ENCODE assay signal across 32 mouse cellular contexts in genomic region chr15:16555173-16555572, GRCm38 (mm10).
"Had no signal": no experiment of that assay in that cellular context is flagged by ENCODE, and none has a peak within 500 bp of the region (broad histone marks: within the 10 kb centered on the region; RNA-seq: fewer than 3 reads in every experiment).

No protein-coding gene starts in this region.

- H3K36me3 ChIP-seq: limb, embryonic 10.5 days; limb, embryonic 12.5 days; limb, embryonic 13.5 days; limb, embryonic 15.5 days; liver, embryonic 12.5 days; liver, embryonic 13.5 days; liver, embryonic 15.5 days; lung, embryonic 15.5 days; midbrain, embryonic 10.5 days; midbrain, embryonic 12.5 days; midbrain, embryonic 13.5 days; midbrain, embryonic 15.5 days; neural tube, embryonic 12.5 days had no signal

- H3K4me3 ChIP-seq: limb, embryonic 10.5 days; limb, embryonic 12.5 days; limb, embryonic 13.5 days; limb, embryonic 15.5 days; liver, embryonic 12.5 days; liver, embryonic 13.5 days; liver, embryonic 15.5 days; lung, embryonic 15.5 days; megakaryocyte, embryonic 14.5 days; midbrain, embryonic 10.5 days; midbrain, embryonic 12.5 days; midbrain, embryonic 13.5 days; midbrain, embryonic 15.5 days; myocyte; neural tube, embryonic 12.5 days had no signal

- DNase-seq: left cerebral cortex, postnatal 4 days; liver; liver, embryonic 13.5 days; liver, postnatal 0 days; lung, adult 18-20 months; lung, adult 2 months; lung, embryonic 14.5 days; lung, postnatal 10 days; lung, postnatal 14 days; lung, postnatal 36 days; lung, postnatal 4 days; midbrain, embryonic 14.5 days had no signal

- H3K27ac ChIP-seq: limb, embryonic 10.5 days; limb, embryonic 12.5 days; limb, embryonic 13.5 days; limb, embryonic 15.5 days; liver, embryonic 12.5 days; liver, embryonic 13.5 days; liver, embryonic 14.5 days; liver, embryonic 15.5 days; lung, embryonic 15.5 days; macrophage; midbrain, embryonic 10.5 days; midbrain, embryonic 12.5 days; midbrain, embryonic 13.5 days; midbrain, embryonic 15.5 days; neural tube, embryonic 12.5 days had no signal

- H3K4me2 ChIP-seq: limb, embryonic 12.5 days; limb, embryonic 13.5 days; limb, embryonic 15.5 days; liver, embryonic 11.5 days; liver, embryonic 12.5 days; liver, embryonic 13.5 days; liver, embryonic 15.5 days; lung, embryonic 14.5 days; lung, embryonic 15.5 days; midbrain, embryonic 11.5 days; midbrain, embryonic 12.5 days; midbrain, embryonic 13.5 days; midbrain, embryonic 15.5 days; neural tube, embryonic 12.5 days had no signal

- ATAC-seq: liver, embryonic 12.5 days; liver, postnatal 0 days; lung, postnatal 0 days; midbrain, embryonic 13.5 days; midbrain, embryonic 15.5 days; midbrain, embryonic 16.5 days had no signal

- H3K4me1 ChIP-seq: limb, embryonic 10.5 days; limb, embryonic 12.5 days; limb, embryonic 13.5 days; limb, embryonic 15.5 days; liver, embryonic 12.5 days; liver, embryonic 13.5 days; liver, embryonic 15.5 days; lung, embryonic 15.5 days; megakaryocyte, embryonic 14.5 days; midbrain, embryonic 12.5 days; midbrain, embryonic 15.5 days; neural tube, embryonic 12.5 days had no signal

- H3K9me3 ChIP-seq: limb, embryonic 10.5 days; limb, embryonic 12.5 days; limb, embryonic 13.5 days; limb, embryonic 15.5 days; liver, embryonic 12.5 days; liver, embryonic 13.5 days; liver, embryonic 15.5 days; lung, embryonic 15.5 days; megakaryocyte, embryonic 14.5 days; midbrain, embryonic 10.5 days; midbrain, embryonic 12.5 days; midbrain, embryonic 13.5 days; midbrain, embryonic 15.5 days; neural tube, embryonic 12.5 days had no signal

- H3K27me3 ChIP-seq: limb, embryonic 12.5 days; limb, embryonic 13.5 days; limb, embryonic 15.5 days; liver, embryonic 12.5 days; liver, embryonic 13.5 days; liver, embryonic 15.5 days; lung, embryonic 15.5 days; megakaryocyte, embryonic 14.5 days; midbrain, embryonic 12.5 days; midbrain, embryonic 13.5 days; midbrain, embryonic 15.5 days; neural tube, embryonic 12.5 days had no signal

- H3K9ac ChIP-seq: limb, embryonic 12.5 days; limb, embryonic 13.5 days; limb, embryonic 15.5 days; liver, embryonic 12.5 days; liver, embryonic 13.5 days; liver, embryonic 14.5 days; liver, embryonic 15.5 days; liver, postnatal 0 days; lung, embryonic 14.5 days; lung, embryonic 15.5 days; midbrain, embryonic 12.5 days; midbrain, embryonic 13.5 days; midbrain, embryonic 15.5 days; neural tube, embryonic 12.5 days had no signal
